Mouse (Mus musculus): ENCODE measurements around the gene Entpd1. TPM values are rescaled to one million over a fixed set of nuclear protein-coding genes. Genes with fewer than 3 reads are reported as not detected.
"Not testable (repeated sequence)": the region's sequence is repeated elsewhere in the genome, so short reads cannot be mapped to it uniquely, and the experiment has no call there.

Gene Entpd1
- polyA plus RNA-seq, 1 experiment from 2014 or later, result 3.7 TPM

GRCm38 (mm10) chr19:40587491-40588292, 24.5 kb upstream of the Entpd1 start:
- Histone ChIP-seq H3K4me2 (ENCODE audit: low read depth, severe bottlenecking) (peak overlapping the region; percentile 60), H3K4me1 (ENCODE audit: control insufficient read depth, insufficient read depth, low read length) (0 out of 2 replicates have a peak, but pooled peaks cover 3% of the 10 kb centered on the region), H3K27me3 (ENCODE audit: control insufficient read depth, insufficient read depth, low read length) (no peaks in the 10 kb centered on the region), H3K9me3 (ENCODE audit: control insufficient read depth, low read length) (no peaks in the 10 kb centered on the region), H3K36me3 (ENCODE audit: control insufficient read depth, insufficient read depth, low read length) (peaks cover 2% of the 10 kb centered on the region; the same call in 1 of the 2 replicates), H3K27ac (replicated peaks; ENCODE audit: low read depth, low read length) (no peak overlapping the region), H3K4me3 (ENCODE audit: low read depth, low read length) (peak overlapping the region; percentile 78), H3K9ac (ENCODE audit: low read length) (peak overlapping the region; percentile 63)
- ATAC-seq (ENCODE audit: insufficient number of reproducible peaks, low FRiP score, low TSS enrichment, low read depth) (peak; percentile 71), DNase-seq (ENCODE audit: low spot score) (no peak)
- WGBS, result 6% methylated on average over 30 of the region's 30 CpGs

GRCm38 (mm10) chr19:40588293-40588654, 23.9 kb upstream of the Entpd1 start, which contains the start of gene Aldh18a1:
Gene Aldh18a1 (minus strand): TSS chr19:40588463.
- no peaks in the 10 kb centered on the region for H3K27me3 ChIP-seq (ENCODE audit: control insufficient read depth, insufficient read depth, low read length)
- H3K36me3 ChIP-seq (ENCODE audit: control insufficient read depth, insufficient read depth, low read length), result peaks cover 2% of the 10 kb centered on the region; the same call in 1 of the 2 replicates
- under 1% methylated on average over 34 of the region's 34 CpGs for WGBS
- H3K4me2 ChIP-seq (ENCODE audit: low read depth, severe bottlenecking), result peak within 1 kb of the TSS; percentile 60
- H3K4me1 ChIP-seq (ENCODE audit: control insufficient read depth, insufficient read depth, low read length), result 0 out of 2 replicates have a peak, but pooled peaks cover 3% of the 10 kb centered on the region
- H3K9ac ChIP-seq (ENCODE audit: low read length), result peak within 1 kb of the TSS; percentile 63
- no peaks in the 10 kb centered on the region for H3K9me3 ChIP-seq (ENCODE audit: control insufficient read depth, low read length)
- peak within 1 kb of the TSS; percentile 78 for H3K4me3 ChIP-seq (ENCODE audit: low read depth, low read length)
- no peak within 1 kb of the TSS for H3K27ac ChIP-seq (replicated peaks; ENCODE audit: low read depth, low read length)
- ATAC-seq (ENCODE audit: insufficient number of reproducible peaks, low FRiP score, low TSS enrichment, low read depth), result peak; percentile 93
- DNase-seq (ENCODE audit: low spot score), result peak; percentile 97

GRCm38 (mm10) chr19:40588847-40589529, 23.2 kb upstream of the Entpd1 start:
- H3K4me2 ChIP-seq (ENCODE audit: low read depth, severe bottlenecking), result peak overlapping the region; percentile 60
- H3K4me1 ChIP-seq (ENCODE audit: control insufficient read depth, insufficient read depth, low read length), result 0 out of 2 replicates have a peak, but pooled peaks cover 3% of the 10 kb centered on the region
- under 1% methylated on average over 18 of the region's 18 CpGs for WGBS
- peaks cover 2% of the 10 kb centered on the region; the same call in 1 of the 2 replicates for H3K36me3 ChIP-seq (ENCODE audit: control insufficient read depth, insufficient read depth, low read length)
- DNase-seq (ENCODE audit: low spot score) (peak; percentile 96), ATAC-seq (ENCODE audit: insufficient number of reproducible peaks, low FRiP score, low TSS enrichment, low read depth) (peak; percentile 41; the same call in 1 of the 2 replicates)
- H3K27ac ChIP-seq (replicated peaks; ENCODE audit: low read depth, low read length), result no peak overlapping the region
- H3K27me3 ChIP-seq (ENCODE audit: control insufficient read depth, insufficient read depth, low read length), result no peaks in the 10 kb centered on the region
- peak overlapping the region; percentile 43 for H3K9ac ChIP-seq (ENCODE audit: low read length)
- peak overlapping the region; percentile 78 for H3K4me3 ChIP-seq (ENCODE audit: low read depth, low read length)
- no peaks in the 10 kb centered on the region for H3K9me3 ChIP-seq (ENCODE audit: control insufficient read depth, low read length)

GRCm38 (mm10) chr19:40589530-40589880, 22.7 kb upstream of the Entpd1 start:
- Histone ChIP-seq H3K4me2 (ENCODE audit: low read depth, severe bottlenecking) (peak overlapping the region; percentile 60), H3K27ac (replicated peaks; ENCODE audit: low read depth, low read length) (no peak overlapping the region)

GRCm38 (mm10) chr19:40595231-40595630, 16.9 kb upstream of the Entpd1 start:
- no peak overlapping the region for H3K4me2 ChIP-seq (ENCODE audit: low read depth, severe bottlenecking)
- WGBS, result 83% methylated on average over 3 of the region's 3 CpGs
- H3K4me3 ChIP-seq (ENCODE audit: low read depth, low read length), result no peak overlapping the region
- no peak overlapping the region for H3K27ac ChIP-seq (replicated peaks; ENCODE audit: low read depth, low read length)
- H3K4me1 ChIP-seq (ENCODE audit: control insufficient read depth, insufficient read depth, low read length), result no peaks in the 10 kb centered on the region
- H3K9ac ChIP-seq (ENCODE audit: low read length), result no peak overlapping the region
- no peak for DNase-seq (ENCODE audit: low spot score)
- no peaks in the 10 kb centered on the region for H3K27me3 ChIP-seq (ENCODE audit: control insufficient read depth, insufficient read depth, low read length)
- H3K36me3 ChIP-seq (ENCODE audit: control insufficient read depth, insufficient read depth, low read length), result no peaks in the 10 kb centered on the region
- ATAC-seq (ENCODE audit: insufficient number of reproducible peaks, low FRiP score, low TSS enrichment, low read depth), result no peak
- no peaks in the 10 kb centered on the region for H3K9me3 ChIP-seq (ENCODE audit: control insufficient read depth, low read length)

More at GRCm38 (mm10) chr19:40589530-40589880, 22.7 kb upstream of the Entpd1 start:
- Histone ChIP-seq H3K9ac (ENCODE audit: low read length) (peak overlapping the region; percentile 43), H3K36me3 (ENCODE audit: control insufficient read depth, insufficient read depth, low read length) (peaks cover 2% of the 10 kb centered on the region; the same call in 1 of the 2 replicates), H3K4me3 (ENCODE audit: low read depth, low read length) (peak overlapping the region; percentile 78), H3K27me3 (ENCODE audit: control insufficient read depth, insufficient read depth, low read length) (no peaks in the 10 kb centered on the region), H3K9me3 (ENCODE audit: control insufficient read depth, low read length) (no peaks in the 10 kb centered on the region), H3K4me1 (ENCODE audit: control insufficient read depth, insufficient read depth, low read length) (0 out of 2 replicates have a peak, but pooled peaks cover 3% of the 10 kb centered on the region)
- no peak for DNase-seq (ENCODE audit: low spot score)
- no peak for ATAC-seq (ENCODE audit: insufficient number of reproducible peaks, low FRiP score, low TSS enrichment, low read depth)
- WGBS, result under 1% methylated on average over 9 of the region's 10 CpGs

GRCm38 (mm10) chr19:40595831-40596230, 16.3 kb upstream of the Entpd1 start:
- Histone ChIP-seq H3K9ac (ENCODE audit: low read length) (no peak overlapping the region), H3K4me3 (ENCODE audit: low read depth, low read length) (no peak overlapping the region), H3K9me3 (ENCODE audit: control insufficient read depth, low read length) (no peaks in the 10 kb centered on the region), H3K36me3 (ENCODE audit: control insufficient read depth, insufficient read depth, low read length) (no peaks in the 10 kb centered on the region), H3K4me1 (ENCODE audit: control insufficient read depth, insufficient read depth, low read length) (no peaks in the 10 kb centered on the region), H3K27ac (replicated peaks; ENCODE audit: low read depth, low read length) (no peak overlapping the region), H3K4me2 (ENCODE audit: low read depth, severe bottlenecking) (no peak overlapping the region), H3K27me3 (ENCODE audit: control insufficient read depth, insufficient read depth, low read length) (no peaks in the 10 kb centered on the region)
- no peak for ATAC-seq (ENCODE audit: insufficient number of reproducible peaks, low FRiP score, low TSS enrichment, low read depth)
- WGBS, result 83% methylated on average over 8 of the region's 8 CpGs
- DNase-seq (ENCODE audit: low spot score), result no peak

GRCm38 (mm10) chr19:40600846-40601245, 11.3 kb upstream of the Entpd1 start:
- not testable (repeated sequence) for H3K4me3 ChIP-seq (ENCODE audit: low read depth, low read length); H3K4me1 ChIP-seq (ENCODE audit: control insufficient read depth, insufficient read depth, low read length); H3K4me2 ChIP-seq (ENCODE audit: low read depth, severe bottlenecking); DNase-seq (ENCODE audit: low spot score); H3K27ac ChIP-seq (replicated peaks; ENCODE audit: low read depth, low read length); H3K9ac ChIP-seq (ENCODE audit: low read length); H3K27me3 ChIP-seq (ENCODE audit: control insufficient read depth, insufficient read depth, low read length); H3K9me3 ChIP-seq (ENCODE audit: control insufficient read depth, low read length); ATAC-seq (ENCODE audit: insufficient number of reproducible peaks, low FRiP score, low TSS enrichment, low read depth); H3K36me3 ChIP-seq (ENCODE audit: control insufficient read depth, insufficient read depth, low read length)
- 91% methylated on average over 5 of the region's 5 CpGs for WGBS

- Histone ChIP-seq H3K4me3 (ENCODE audit: low read depth, low read length) (no peak overlapping the region), H3K9ac (ENCODE audit: low read length) (no peak overlapping the region), H3K36me3 (ENCODE audit: control insufficient read depth, insufficient read depth, low read length) (no peaks in the 10 kb centered on the region), H3K4me1 (ENCODE audit: control insufficient read depth, insufficient read depth, low read length) (no peaks in the 10 kb centered on the region), H3K27me3 (ENCODE audit: control insufficient read depth, insufficient read depth, low read length) (no peaks in the 10 kb centered on the region), H3K9me3 (ENCODE audit: control insufficient read depth, low read length) (no peaks in the 10 kb centered on the region), H3K27ac (replicated peaks; ENCODE audit: low read depth, low read length) (no peak overlapping the region), H3K4me2 (ENCODE audit: low read depth, severe bottlenecking) (no peak overlapping the region)
- DNase-seq (ENCODE audit: low spot score), result no peak
- 91% methylated on average over 3 of the region's 3 CpGs for WGBS
- no peak for ATAC-seq (ENCODE audit: insufficient number of reproducible peaks, low FRiP score, low TSS enrichment, low read depth)
These were observed 10.3 kb upstream of the Entpd1 start for GRCm38 (mm10) chr19:40601870-40602269.
